Mouse (Mus musculus) liver (tissue): ENCODE data around the gene D6Ertd527e.

Experiments used
- DNase-seq: peaks from one replicate; pipeline ENCODE4 v3.0.0-alpha.2; 2020; ENCODE audit warnings: mixed read lengths

D6Ertd527e gene

GRCm38 (mm10) chr6:87112125-87112524, 7.6 kb downstream of the D6Ertd527e start:
- DNase-seq = no peak

- DNase-seq = no peak
These were observed 11.4 kb downstream of the D6Ertd527e start for GRCm38 (mm10) chr6:87115981-87116380.

- no peak for DNase-seq
These were observed 12.1 kb downstream of the D6Ertd527e start for GRCm38 (mm10) chr6:87116596-87116995.

GRCm38 (mm10) chr6:87119066-87119837, 14.7 kb downstream of the D6Ertd527e start:
- peak; percentile 41 for DNase-seq

- DNase-seq = no peak
These were observed 15.4 kb downstream of the D6Ertd527e start for GRCm38 (mm10) chr6:87119975-87120374.

GRCm38 (mm10) chr6:87120661-87121060, 16.1 kb downstream of the D6Ertd527e start:
- DNase-seq = peak; percentile 34

GRCm38 (mm10) chr6:87121961-87122360, 17.4 kb downstream of the D6Ertd527e start:
- no peak for DNase-seq

GRCm38 (mm10) chr6:87123406-87123805, 18.9 kb downstream of the D6Ertd527e start:
- no peak for DNase-seq

GRCm38 (mm10) chr6:87123973-87124372, 19.4 kb downstream of the D6Ertd527e start:
- DNase-seq = no peak

- DNase-seq = no peak
These were observed 22.7 kb downstream of the D6Ertd527e start for GRCm38 (mm10) chr6:87127049-87127753.

- DNase-seq = no peak
These were observed 25.3 kb downstream of the D6Ertd527e start for GRCm38 (mm10) chr6:87129861-87130260.

- DNase-seq = no peak
These were observed 26.1 kb downstream of the D6Ertd527e start for GRCm38 (mm10) chr6:87130628-87131027.

GRCm38 (mm10) chr6:87131078-87131477, 26.5 kb downstream of the D6Ertd527e start:
- DNase-seq = no peak

GRCm38 (mm10) chr6:87133520-87133919, 29.0 kb downstream of the D6Ertd527e start:
- DNase-seq = no peak

GRCm38 (mm10) chr6:87133966-87134546, 29.5 kb downstream of the D6Ertd527e start:
- no peak for DNase-seq

- peak; percentile 21 for DNase-seq
These were observed 33.9 kb downstream of the D6Ertd527e start for GRCm38 (mm10) chr6:87138479-87138878.

GRCm38 (mm10) chr6:87139796-87140553, 35.4 kb downstream of the D6Ertd527e start:
- DNase-seq = peak; percentile 83

GRCm38 (mm10) chr6:87142239-87142638, 37.7 kb downstream of the D6Ertd527e start:
- no peak for DNase-seq

GRCm38 (mm10) chr6:87143594-87143993, 39.0 kb downstream of the D6Ertd527e start:
- no peak for DNase-seq

- no peak for DNase-seq
These were observed 43.4 kb downstream of the D6Ertd527e start for GRCm38 (mm10) chr6:87147921-87148320.

GRCm38 (mm10) chr6:87150471-87150870, 45.9 kb downstream of the D6Ertd527e start:
- DNase-seq = no peak

GRCm38 (mm10) chr6:87151427-87151826, 46.9 kb downstream of the D6Ertd527e start:
- no peak for DNase-seq
